Mouse (Mus musculus) heart, adult 2 months (tissue): ENCODE measurements around the gene Nrl.

Experiments used
- CTCF ChIP-seq: fragments of 200-600 bp; IDR thresholded peaks from 2 replicates; pipeline ENCODE4 v1.8.1; 2022; ENCODE audit warnings: antibody characterized with exemption, mild to moderate bottlenecking, moderate library complexity
- EP300 ChIP-seq: fragments of 200-500 bp; IDR thresholded peaks from 2 replicates; pipeline ENCODE4 v1.6.1; 2011; ENCODE audit warnings: low read depth, low read length, control low read depth; ENCODE audit not compliant: insufficient read depth
- POLR2A ChIP-seq: fragments of 200-500 bp; IDR thresholded peaks from 2 replicates; pipeline ENCODE4 v1.6.1; 2011; ENCODE audit warnings: mild to moderate bottlenecking, low read depth, low read length, control low read depth; ENCODE audit not compliant: insufficient read depth

DNA sequence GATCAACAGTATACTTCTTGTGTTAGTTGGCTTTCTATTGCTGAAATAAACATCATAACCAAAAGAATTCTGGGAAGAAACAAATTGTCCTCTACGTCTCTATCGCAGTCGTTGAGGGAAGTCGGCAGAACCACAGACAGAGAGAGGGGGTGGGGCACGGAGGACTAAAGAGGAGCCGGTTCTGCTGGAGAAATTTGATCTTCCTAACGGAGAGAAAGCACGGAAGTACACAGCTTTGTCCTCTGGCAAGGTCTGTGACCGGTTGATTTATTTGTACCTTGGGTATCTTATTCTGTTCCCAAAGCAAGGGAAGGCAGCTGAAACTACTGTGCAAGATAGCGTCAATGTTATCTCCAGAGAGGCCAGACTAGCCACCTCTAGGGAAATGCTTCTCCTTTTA, 54.0 kb downstream of the Nrl start:
- TF ChIP-seq EP300 (no peak), CTCF (no peak), POLR2A (no peak)
